Mouse (Mus musculus): ENCODE measurements around the gene Use1.
A peak's percentile ranks its signal among the peaks of the same experiment; 100 is the strongest.

The Use1 gene

GRCm38 (mm10) chr8:71379008-71379407 lies 12.4 kb downstream of the Use1 start:
- no peak for DNase-seq

GRCm38 (mm10) chr8:71379512-71380075 lies 12.9 kb downstream of the Use1 start:
- DNase-seq, result no peak

- DNase-seq, result no peak
Measured at GRCm38 (mm10) chr8:71380178-71381171, 13.8 kb downstream of the Use1 start.

- peak; percentile 65 for DNase-seq
Measured at GRCm38 (mm10) chr8:71381421-71381970, 14.8 kb downstream of the Use1 start, which contains the start of gene Nr2f6. TSS of gene Nr2f6 (minus strand) at chr8:71381960.

GRCm38 (mm10) chr8:71381971-71382961 lies 15.6 kb downstream of the Use1 start:
- DNase-seq, result peak; percentile 81

- no peak for DNase-seq
Measured at GRCm38 (mm10) chr8:71383396-71383795, 16.7 kb downstream of the Use1 start.

- DNase-seq, result no peak
Measured at GRCm38 (mm10) chr8:71383860-71384259, 17.2 kb downstream of the Use1 start.

GRCm38 (mm10) chr8:71385212-71385835 lies 18.7 kb downstream of the Use1 start:
- DNase-seq, result no peak

GRCm38 (mm10) chr8:71388267-71388666 lies 21.6 kb downstream of the Use1 start:
- DNase-seq, result no peak

- DNase-seq, result no peak
Measured at GRCm38 (mm10) chr8:71391696-71392095, 25.0 kb downstream of the Use1 start.

GRCm38 (mm10) chr8:71392391-71392790 lies 25.7 kb downstream of the Use1 start:
- peak; percentile 3 for DNase-seq

- peak; percentile 13 for DNase-seq
Measured at GRCm38 (mm10) chr8:71392871-71393270, 26.2 kb downstream of the Use1 start.

GRCm38 (mm10) chr8:71394481-71394880 lies 27.8 kb downstream of the Use1 start:
- peak; percentile 19 for DNase-seq

GRCm38 (mm10) chr8:71395071-71395470 lies 28.4 kb downstream of the Use1 start:
- peak; percentile 27 for DNase-seq

GRCm38 (mm10) chr8:71395629-71396028 lies 29.0 kb downstream of the Use1 start, which contains the start of gene Ushbp1:
TSS of gene Ushbp1 (minus strand) at chr8:71395802.
- peak; percentile 30 for DNase-seq

GRCm38 (mm10) chr8:71396639-71397305 lies 30.1 kb downstream of the Use1 start, which contains the start of gene Babam1:
TSS of gene Babam1 (plus strand) at chr8:71396861.
- DNase-seq, result peak; percentile 93

- peak; percentile 36 for DNase-seq
Measured at GRCm38 (mm10) chr8:71397701-71398100, 31.1 kb downstream of the Use1 start.

- no peak for DNase-seq
Measured at GRCm38 (mm10) chr8:71400826-71401225, 34.2 kb downstream of the Use1 start.

GRCm38 (mm10) chr8:71401454-71401853 lies 34.8 kb downstream of the Use1 start:
- no peak for DNase-seq

- DNase-seq, result no peak
Measured at GRCm38 (mm10) chr8:71402446-71402964, 35.9 kb downstream of the Use1 start.

All from cerebellum, adult 11 months (tissue).